ENCODE assay signal across 8 mouse cellular contexts in the genomic region with DNA sequence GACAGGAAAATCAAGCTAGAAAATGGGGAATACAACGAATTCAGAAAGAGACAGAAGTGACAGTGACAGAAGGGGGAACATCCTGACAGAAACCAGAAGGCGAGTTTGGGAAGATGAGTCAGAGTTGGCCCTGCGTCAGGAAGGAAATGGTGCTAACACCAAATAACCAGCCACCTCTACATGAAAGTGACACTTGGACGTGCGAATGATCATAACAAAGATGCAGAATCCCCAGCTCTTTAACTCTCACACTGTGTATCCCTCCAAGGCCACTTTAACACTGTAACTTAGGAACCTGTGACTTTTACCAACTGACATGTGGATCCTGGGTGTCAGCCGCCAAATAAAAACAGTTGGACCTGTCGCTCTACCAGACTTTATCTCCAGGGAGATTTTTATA. TPM values are rescaled to one million over a fixed set of nuclear protein-coding genes. Genes with fewer than 3 reads are reported as not detected.
DNase-seq lines count a peak whose midpoint lies in the region; ATAC-seq and TF ChIP-seq lines count a peak whose summit lies in the region.
"Had no signal": no experiment of that assay in that cellular context is flagged by ENCODE, and none has a peak within 500 bp of the region (broad histone marks: within the 10 kb centered on the region; RNA-seq: fewer than 3 reads in every experiment).

No protein-coding gene starts in this region.

- H3K79me2 ChIP-seq in CH12.LX (replicated peaks; ENCODE audit: control insufficient read depth, extremely low read depth, insufficient read depth, poor library complexity, severe bottlenecking) = no peaks in the 10 kb centered on the region

- no peak for TF ChIP-seq EP300 in heart, postnatal 0 days (IDR thresholded peaks at IDR 0.05; ENCODE audit: low read depth)
- TF ChIP-seq EP300 in CH12.LX (IDR thresholded peaks at IDR 0.05; ENCODE audit: low read length) = no peak

- H3K4me2 ChIP-seq in heart, postnatal 0 days (ENCODE audit: low read depth, low read length) = no peak overlapping the region
- H3K4me2 ChIP-seq in CH12.LX (ENCODE audit: insufficient read depth, low read depth, poor library complexity, severe bottlenecking) = peak overlapping the region; percentile 8; the same call in 1 of the 2 replicates
- peak overlapping the region; percentile 18 for H3K4me2 ChIP-seq in intestine, embryonic 15.5 days (replicated peaks)

- H3K9me3 ChIP-seq in heart, postnatal 0 days (replicated peaks; ENCODE audit: control insufficient read depth, low read length) = no peaks in the 10 kb centered on the region
- no peaks in the 10 kb centered on the region for H3K9me3 ChIP-seq in CH12.LX (replicated peaks; ENCODE audit: low read length)
- no peaks in the 10 kb centered on the region for H3K9me3 ChIP-seq in intestine, embryonic 15.5 days

- H3K4me3 ChIP-seq in heart, postnatal 0 days (ENCODE audit: low read depth, low read length) = no peak overlapping the region
- no peak overlapping the region for H3K4me3 ChIP-seq in CH12.LX (replicated peaks in 1 of 3; ENCODE audit: low read depth in 2 of 3, low read length in 2 of 3, poor library complexity in 1 of 3)
- H3K4me3 ChIP-seq in intestine, embryonic 15.5 days (replicated peaks) = no peak overlapping the region

- DNase-seq in heart, postnatal 0 days (ENCODE audit: low spot score) = no peak
- DNase-seq in heart, adult 8-10 months (ENCODE audit: low spot score) = no peak
- DNase-seq in CH12.LX (ENCODE audit: extremely low read depth) = no peak
- no peak for DNase-seq in cerebellum, adult 11-12 months
- DNase-seq in cerebellum, adult 9-10 months = no peak
- DNase-seq: retina, postnatal 1 day had no signal

- dilution Hi-C loops in CH12.LX (cut with MboI; ENCODE audit: extremely low pct_ligation_motif_present, extremely low pct_unique_long_range_greater_than_20kb, low sequenced_read_pairs) = no loop called here

- in situ Hi-C loops in CH12.LX (cut with MboI; ENCODE audit: low pct_ligation_motif_present, low pct_unique_long_range_greater_than_20kb, low sequenced_read_pairs) = no loop called here

- ATAC-seq in heart, postnatal 0 days (ENCODE audit: insufficient read depth, low read depth) = no peak
- no peak for ATAC-seq in intestine, embryonic 15.5 days
- peak; percentile 70 for ATAC-seq in monocyte, adult 5-6 weeks (replicated peaks; ENCODE audit: insufficient number of reproducible peaks, low FRiP score, low TSS enrichment, poor library complexity, severe bottlenecking)

- no peak overlapping the region for H3K9ac ChIP-seq in heart, postnatal 0 days (replicated peaks; ENCODE audit: low read depth, low read length)
- H3K9ac ChIP-seq in CH12.LX (ENCODE audit: insufficient read depth, low read depth) = no peak overlapping the region
- H3K9ac ChIP-seq in intestine, embryonic 15.5 days = no peak overlapping the region

- 0 out of 2 replicates have a peak overlapping the region, but pooled peaks have one; percentile 40 for H3K27ac ChIP-seq in heart, postnatal 0 days (ENCODE audit: low read depth)
- no peak overlapping the region for H3K27ac ChIP-seq in CH12.LX (ENCODE audit: insufficient read depth, low read depth)
- H3K27ac ChIP-seq in intestine, embryonic 15.5 days = peak overlapping the region; percentile 33; the same call in 1 of the 2 replicates

- no peak for TF ChIP-seq CTCF in heart, postnatal 0 days (IDR thresholded peaks at IDR 0.05; ENCODE audit: low read depth)
- TF ChIP-seq CTCF in CH12.LX (conservative IDR thresholded peaks at IDR 0.05 in 1 of 2, IDR thresholded peaks at IDR 0.05 in 1 of 2; ENCODE audit: low read depth in 2 of 2, low read length in 2 of 2) = no peak

- TF ChIP-seq POLR2A in CH12.LX (IDR thresholded peaks at IDR 0.05; ENCODE audit: low read depth, low read length) = no peak

- no peak for TF ChIP-seq RAD21 in CH12.LX (IDR thresholded peaks at IDR 0.05; ENCODE audit: low read depth, low read length)

- peaks cover 43% of the 10 kb centered on the region for H3K4me1 ChIP-seq in heart, postnatal 0 days (ENCODE audit: control insufficient read depth, insufficient read depth)
- peaks cover 8 to 21% of the 10 kb centered on the region in 2 experiments for H3K4me1 ChIP-seq in CH12.LX (ENCODE audit: control insufficient read depth in 1 of 2, insufficient read depth in 2 of 2)
- peaks cover 36% of the 10 kb centered on the region for H3K4me1 ChIP-seq in intestine, embryonic 15.5 days (replicated peaks)

- 30% methylated on average over 7 of the region's 7 CpGs for WGBS in heart, postnatal 0 days
- WGBS in intestine, embryonic 15.5 days = 47% methylated on average over 7 of the region's 7 CpGs

- no peaks in the 10 kb centered on the region for H3K36me3 ChIP-seq in heart, postnatal 0 days (replicated peaks; ENCODE audit: control insufficient read depth, insufficient read depth, low read length)
- no peaks in the 10 kb centered on the region for H3K36me3 ChIP-seq in CH12.LX (replicated peaks in 1 of 2; ENCODE audit: control insufficient read depth in 1 of 2, insufficient read depth in 1 of 2, low read length in 1 of 2)
- H3K36me3 ChIP-seq in intestine, embryonic 15.5 days = no peaks in the 10 kb centered on the region

- H3K27me3 ChIP-seq in heart, postnatal 0 days (ENCODE audit: control insufficient read depth, insufficient read depth, low read length) = no peaks in the 10 kb centered on the region
- no peaks in the 10 kb centered on the region for H3K27me3 ChIP-seq in CH12.LX (replicated peaks)
- H3K27me3 ChIP-seq in intestine, embryonic 15.5 days (replicated peaks) = no peaks in the 10 kb centered on the region

TF ChIP-seq in CH12.LX, 34 proteins besides CTCF, POLR2A, EP300 and RAD21:
- TF ChIP-seq ZC3H11A (IDR thresholded peaks at IDR 0.05; ENCODE audit: low read depth, low read length) (no peak), TBP (conservative IDR thresholded peaks at IDR 0.05; ENCODE audit: low read depth, low read length) (no peak), NELFE (IDR thresholded peaks at IDR 0.05; ENCODE audit: low read depth, low read length) (no peak), KAT2A (IDR thresholded peaks at IDR 0.05; ENCODE audit: insufficient replicate concordance, low read length) (no peak), IRF4 (IDR thresholded peaks at IDR 0.05; ENCODE audit: low read depth, low read length) (no peak), HCFC1 (IDR thresholded peaks at IDR 0.05; ENCODE audit: low read depth, low read length) (no peak), BHLHE40 (IDR thresholded peaks at IDR 0.05; ENCODE audit: low read depth, low read length) (no peak), USF2 (conservative IDR thresholded peaks at IDR 0.05; ENCODE audit: low read depth, low read length) (no peak)

RNA-seq across cellular contexts. Expression of a gene that starts 16.6 kb away (rescaled TPM):
- total RNA-seq in heart, postnatal 0 days (2014; rRNA removed; ENCODE audit: low replicate concordance) = not detected in 2 replicates
- 3.3 and 3.6 TPM in 2 replicates for polyA plus RNA-seq in heart, postnatal 0 days (2015; fragmentation: Nextera tagmentation; extraction: Ambion mirVana)
- 1 to 10 TPM; 3.0 to 4.8 (median 3.4) TPM for total RNA-seq in heart, adult 8-10 months (2022)
- total RNA-seq in CH12.LX (2012; rRNA removed) = 0.38 TPM in 1 of 2 replicates, not detected in the other
- total RNA-seq in CH12.LX (2014; rRNA removed) = 0.24 TPM in 1 of 2 replicates, not detected in the other
- polyA plus RNA-seq in CH12.LX (2012; ENCODE audit: insufficient read length, low read depth) = 1.2 and 1.7 TPM in 2 replicates
- polyA plus RNA-seq in intestine, embryonic 15.5 days (2015; fragmentation: Nextera tagmentation; extraction: Ambion mirVana) = 171 and 172 TPM in 2 replicates
- total RNA-seq in monocyte, adult 5-6 weeks (2017) = 2.5 to 6.6 TPM in 2 of 3 replicates, not detected in the other
